Mouse (Mus musculus) hindbrain, embryonic 14.5 days (tissue): Measurements from ENCODE around the gene Gstz1. TPM values are rescaled to one million over a fixed set of nuclear protein-coding genes. Genes with fewer than 3 reads are reported as not detected.

ENCODE experiments used
- ATAC-seq: fragments of 200-750 bp; cut with Nextera tagmentation; 2 replicates; pipeline ENCODE4 v1.8.0; 2017; ENCODE audit warnings: moderate number of reproducible peaks, mild to moderate bottlenecking, moderate TSS enrichment, moderate library complexity; ENCODE audit not compliant: low FRiP score
- DNase-seq: peaks from one replicate; pipeline ENCODE4 v3.0.0-alpha.2; 2015; ENCODE audit warnings: low spot score
- H3K27ac ChIP-seq: fragments of 300-500 bp; sonication (generic); 2 replicates; pipeline ENCODE4 v1.5.1; 2014; ENCODE audit warnings: mild to moderate bottlenecking, moderate library complexity
- H3K27me3 ChIP-seq: fragments of 300-500 bp; sonication (generic); 2 replicates; pipeline ENCODE4 v1.6.1; 2014; ENCODE audit warnings: mild to moderate bottlenecking, low read length, mixed read lengths; ENCODE audit not compliant: control insufficient read depth, insufficient read depth
- H3K36me3 ChIP-seq: fragments of 300-500 bp; sonication (generic); replicated peaks from 2 replicates; pipeline ENCODE4 v1.6.1; 2014; ENCODE audit not compliant: control insufficient read depth, insufficient read depth
- H3K4me1 ChIP-seq: fragments of 300-500 bp; sonication (generic); replicated peaks from 2 replicates; pipeline ENCODE4 v1.6.1; 2014; ENCODE audit warnings: antibody characterized with exemption, low read length, mixed read lengths; ENCODE audit not compliant: control insufficient read depth, insufficient read depth
- H3K4me2 ChIP-seq: fragments of 300-500 bp; sonication (generic); replicated peaks from 2 replicates; pipeline ENCODE4 v1.6.1; 2014; ENCODE audit warnings: mild to moderate bottlenecking, moderate library complexity
- H3K4me3 ChIP-seq: fragments of 300-500 bp; sonication (generic); replicated peaks from 2 replicates; pipeline ENCODE4 v1.5.1; 2014; ENCODE audit warnings: mild to moderate bottlenecking, low read length
- H3K9ac ChIP-seq: fragments of 300-500 bp; sonication (generic); 2 replicates; pipeline ENCODE4 v1.6.1; 2014
- H3K9me3 ChIP-seq: fragments of 300-500 bp; sonication (generic); 2 replicates; pipeline ENCODE4 v1.6.1; 2016; ENCODE audit warnings: low read length; ENCODE audit not compliant: control insufficient read depth
- WGBS: fragments of 180-500 bp; shearing (Covaris S2); extraction: QIAGEN DNeasy Blood & Tissue Kit; methylation state at CpG from one replicate; pipeline ENCODE4 v1.1.7; 2014; 5-methylcytosine and 5-hydroxymethylcytosine counted together
- polyA plus RNA-seq: library from polyadenylated mRNA; unstranded; fragments of >200 nt; fragmentation: Nextera tagmentation; extraction: Ambion mirVana; gene quantifications from 2 replicates; pipeline ENCODE4 v1.2.1, GENCODE M21; 2014

The Gstz1 gene
- polyA plus RNA-seq = 26.6 and 31.9 TPM in 2 replicates

- H3K9me3 ChIP-seq = 0 out of 2 replicates have a peak, but pooled peaks cover 8% of the 10 kb centered on the region
- peak within 1 kb of the TSS; percentile 76 for H3K9ac ChIP-seq
- no peaks in the 10 kb centered on the region for H3K36me3 ChIP-seq
- peak; percentile 89 for ATAC-seq
- H3K4me3 ChIP-seq = peak within 1 kb of the TSS; percentile 84
- H3K27me3 ChIP-seq = no peaks in the 10 kb centered on the region
- peak within 1 kb of the TSS; percentile 70 for H3K4me2 ChIP-seq
- H3K27ac ChIP-seq = peak within 1 kb of the TSS; percentile 97
- DNase-seq = peak; percentile 82
- WGBS = under 1% methylated on average over 27 of the region's 27 CpGs
- peaks cover 14% of the 10 kb centered on the region for H3K4me1 ChIP-seq
These were observed at the start of gene Gstz1 for GRCm38 (mm10) chr12:87146966-87147365. TSS of gene Gstz1 (plus strand) at chr12:87147165.

- H3K4me3 ChIP-seq = no peak overlapping the region
- H3K9ac ChIP-seq = no peak overlapping the region
- H3K9me3 ChIP-seq = no peaks in the 10 kb centered on the region
- H3K27ac ChIP-seq = no peak overlapping the region
- WGBS = 92% methylated on average over 4 of the region's 4 CpGs
- peaks cover 25% of the 10 kb centered on the region for H3K27me3 ChIP-seq
- ATAC-seq (no peak), DNase-seq (no peak)
- no peak overlapping the region for H3K4me2 ChIP-seq
- peaks cover 6% of the 10 kb centered on the region; the same call in 1 of the 2 replicates for H3K4me1 ChIP-seq
- H3K36me3 ChIP-seq = no peaks in the 10 kb centered on the region
These were observed 46.6 kb upstream of the Gstz1 start for GRCm38 (mm10) chr12:87100331-87100730.

- H3K9ac ChIP-seq = peak within 1 kb of the TSS; percentile 45
- WGBS = 4% methylated on average over 32 of the region's 32 CpGs
- H3K4me2 ChIP-seq = peak within 1 kb of the TSS; percentile 72
- no peaks in the 10 kb centered on the region for H3K9me3 ChIP-seq
- H3K4me1 ChIP-seq = peaks cover 6% of the 10 kb centered on the region; the same call in 1 of the 2 replicates
- no peak within 1 kb of the TSS for H3K27ac ChIP-seq
- DNase-seq = no peak
- peak within 1 kb of the TSS; percentile 34 for H3K4me3 ChIP-seq
- H3K27me3 ChIP-seq = peaks cover 25% of the 10 kb centered on the region
- 0 out of 2 replicates have a peak, but pooled peaks have one; percentile 32 for ATAC-seq
- no peaks in the 10 kb centered on the region for H3K36me3 ChIP-seq
These were observed 44.8 kb upstream of the Gstz1 start, which contains the start of gene Ngb for GRCm38 (mm10) chr12:87102165-87102631. TSS of gene Ngb (minus strand) at chr12:87102539.

- Histone ChIP-seq H3K9ac (no peak overlapping the region), H3K27ac (no peak overlapping the region), H3K27me3 (peaks cover 25% of the 10 kb centered on the region), H3K4me2 (no peak overlapping the region), H3K4me3 (no peak overlapping the region), H3K9me3 (no peaks in the 10 kb centered on the region), H3K4me1 (peaks cover 6% of the 10 kb centered on the region; the same call in 1 of the 2 replicates), H3K36me3 (0 out of 2 replicates have a peak, but pooled peaks cover 2% of the 10 kb centered on the region)
- DNase-seq (no peak), ATAC-seq (no peak)
- WGBS = 95% methylated on average over 4 of the region's 4 CpGs
These were observed 43.5 kb upstream of the Gstz1 start for GRCm38 (mm10) chr12:87103471-87103870.

- no peak overlapping the region for H3K27ac ChIP-seq
- no peak overlapping the region for H3K9ac ChIP-seq
- WGBS = 84% methylated on average over 4 of the region's 4 CpGs
- H3K4me2 ChIP-seq = no peak overlapping the region
- H3K4me1 ChIP-seq = peaks cover 6% of the 10 kb centered on the region; the same call in 1 of the 2 replicates
- no peaks in the 10 kb centered on the region for H3K9me3 ChIP-seq
- no peak overlapping the region for H3K4me3 ChIP-seq
- peaks cover 25% of the 10 kb centered on the region for H3K27me3 ChIP-seq
- H3K36me3 ChIP-seq = peaks cover 16% of the 10 kb centered on the region
- DNase-seq = no peak
- no peak for ATAC-seq
These were observed 42.2 kb upstream of the Gstz1 start for GRCm38 (mm10) chr12:87104796-87105195.

GRCm38 (mm10) chr12:87107357-87107977, 39.5 kb upstream of the Gstz1 start:
- WGBS = 24% methylated on average over 3 of the region's 3 CpGs
- Histone ChIP-seq H3K36me3 (peaks cover 36% of the 10 kb centered on the region), H3K4me2 (no peak overlapping the region), H3K27me3 (peaks cover 7% of the 10 kb centered on the region), H3K4me3 (no peak overlapping the region), H3K27ac (no peak overlapping the region), H3K9me3 (no peaks in the 10 kb centered on the region), H3K4me1 (no peaks in the 10 kb centered on the region), H3K9ac (no peak overlapping the region)
- no peak for DNase-seq
- peak; percentile 62 for ATAC-seq

GRCm38 (mm10) chr12:87121918-87122589, 24.9 kb upstream of the Gstz1 start:
- Histone ChIP-seq H3K27ac (no peak overlapping the region), H3K9ac (no peak overlapping the region), H3K27me3 (no peaks in the 10 kb centered on the region), H3K4me1 (no peaks in the 10 kb centered on the region), H3K4me2 (no peak overlapping the region), H3K36me3 (peaks cover 54% of the 10 kb centered on the region), H3K4me3 (no peak overlapping the region), H3K9me3 (no peaks in the 10 kb centered on the region)
- DNase-seq (no peak), ATAC-seq (no peak)
- WGBS = 97% methylated on average over 4 of the region's 4 CpGs

GRCm38 (mm10) chr12:87127256-87127655, 19.7 kb upstream of the Gstz1 start:
- ATAC-seq = no peak
- Histone ChIP-seq H3K9ac (no peak overlapping the region), H3K36me3 (peaks cover 56% of the 10 kb centered on the region), H3K27me3 (no peaks in the 10 kb centered on the region), H3K4me1 (no peaks in the 10 kb centered on the region), H3K4me3 (no peak overlapping the region), H3K9me3 (no peaks in the 10 kb centered on the region), H3K4me2 (no peak overlapping the region), H3K27ac (no peak overlapping the region)
- no peak for DNase-seq
- 76% methylated on average over 4 of the region's 4 CpGs for WGBS

- ATAC-seq (no peak), DNase-seq (no peak)
- Histone ChIP-seq H3K4me2 (no peak overlapping the region), H3K36me3 (peaks cover 60% of the 10 kb centered on the region), H3K9me3 (no peaks in the 10 kb centered on the region), H3K27ac (no peak overlapping the region), H3K27me3 (no peaks in the 10 kb centered on the region), H3K4me1 (no peaks in the 10 kb centered on the region), H3K9ac (no peak overlapping the region), H3K4me3 (no peak overlapping the region)
- WGBS = 89% methylated on average over 4 of the region's 4 CpGs
These were observed 16.7 kb upstream of the Gstz1 start for GRCm38 (mm10) chr12:87130224-87130623.
